Mouse (Mus musculus): ENCODE measurements around the gene Il22ra1. TPM values are rescaled to one million over a fixed set of nuclear protein-coding genes. Genes with fewer than 3 reads are reported as not detected.

Il22ra1 gene
- polyA plus RNA-seq, 1 experiment from 2014 or later: not detected

DNA sequence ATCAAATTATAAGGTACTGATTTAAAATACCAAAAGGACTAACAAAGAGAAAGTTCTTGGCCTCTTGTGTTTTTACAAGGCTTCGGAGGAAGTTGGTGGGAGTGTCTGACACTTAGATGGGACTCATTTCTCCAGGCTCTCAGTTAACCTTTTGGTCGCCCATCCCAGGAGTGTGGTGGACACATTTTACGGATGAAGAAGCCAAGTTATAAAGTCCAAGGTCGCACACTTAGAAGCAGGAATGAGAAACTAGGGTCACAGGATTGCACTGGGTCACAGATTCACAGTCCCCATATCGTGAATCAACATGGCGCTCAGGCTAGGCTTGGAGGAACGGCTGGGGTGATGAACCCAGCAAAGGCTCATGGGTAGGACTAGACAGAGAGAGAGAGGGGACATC, 33.6 kb downstream of the Il22ra1 start:
- H3K27ac ChIP-seq: no peak overlapping the region
- H3K27me3 ChIP-seq: peaks cover 13% of the 10 kb centered on the region; the same call in 1 of the 2 replicates
- H3K9ac ChIP-seq: no peak overlapping the region
- no peak overlapping the region for H3K4me3 ChIP-seq
- peaks cover 10% of the 10 kb centered on the region for H3K4me1 ChIP-seq
- no peak overlapping the region for H3K4me2 ChIP-seq (replicated peaks)
- no peak for ATAC-seq (ENCODE audit: low FRiP score)
- no peaks in the 10 kb centered on the region for H3K36me3 ChIP-seq
- no peaks in the 10 kb centered on the region for H3K9me3 ChIP-seq (replicated peaks)
- WGBS: 82% methylated on average over 7 of the region's 7 CpGs

DNA sequence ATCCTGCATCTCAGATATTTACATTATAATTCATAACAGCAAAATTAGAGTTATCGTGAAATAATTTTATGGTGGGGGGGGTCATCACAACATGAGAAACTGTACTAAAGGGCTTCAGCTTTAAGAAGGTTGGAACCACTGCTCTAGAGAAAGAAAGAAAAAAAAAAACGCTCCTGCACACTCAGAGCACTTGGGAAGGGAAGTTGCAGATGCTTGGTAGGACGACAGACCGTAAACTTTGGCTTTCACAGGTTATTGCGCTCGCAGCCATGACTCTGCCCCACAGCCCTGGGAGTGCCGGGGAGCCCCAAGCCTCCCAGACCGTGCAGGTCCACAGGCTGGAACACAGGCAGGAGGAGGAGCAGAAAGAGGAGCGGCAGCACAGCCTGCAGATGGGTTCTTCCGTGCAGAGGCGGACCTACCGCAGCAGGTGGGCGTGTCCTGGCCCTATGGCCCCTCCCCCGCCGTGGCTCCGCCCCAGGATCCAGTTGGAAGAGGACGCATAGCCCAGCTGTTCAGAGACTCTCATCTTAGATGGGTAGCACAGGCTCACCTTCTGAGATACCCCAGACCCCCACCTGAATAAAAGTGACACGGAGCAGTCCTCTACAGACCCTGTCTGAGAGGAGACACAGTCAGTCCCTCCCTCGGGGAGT, 34.4 kb downstream of the Il22ra1 start:
- H3K4me1 ChIP-seq: peaks cover 10% of the 10 kb centered on the region
- H3K9me3 ChIP-seq (replicated peaks): no peaks in the 10 kb centered on the region
- H3K4me2 ChIP-seq (replicated peaks): peak overlapping the region; percentile 46
- H3K9ac ChIP-seq: peak overlapping the region; percentile 14; the same call in 1 of the 2 replicates
- H3K27me3 ChIP-seq: peaks cover 13% of the 10 kb centered on the region; the same call in 1 of the 2 replicates
- ATAC-seq (ENCODE audit: low FRiP score): peak; percentile 29; the same call in 1 of the 2 replicates
- WGBS: 10% methylated on average over 19 of the region's 19 CpGs
- peak overlapping the region; percentile 24 for H3K4me3 ChIP-seq
- no peak overlapping the region for H3K27ac ChIP-seq
- H3K36me3 ChIP-seq: no peaks in the 10 kb centered on the region

DNA sequence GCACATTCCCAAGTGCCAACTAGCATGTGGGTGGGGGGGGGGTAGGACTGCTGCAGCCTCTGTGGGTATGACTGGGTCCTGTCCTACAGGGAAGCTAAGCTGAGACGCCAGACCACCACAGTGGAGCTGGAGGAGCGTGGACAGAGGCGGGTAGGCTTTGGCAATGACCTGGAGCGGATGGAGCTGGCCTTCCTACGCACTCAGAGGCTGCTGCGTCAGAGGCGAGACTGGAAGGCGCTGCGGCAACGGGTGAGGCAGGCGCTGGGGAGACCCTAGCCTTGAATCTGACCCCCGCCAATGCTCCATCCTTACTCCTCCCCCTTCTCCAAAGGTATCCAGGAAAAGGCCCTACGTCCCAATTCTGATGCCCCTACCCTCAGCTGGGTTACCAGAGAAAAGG, 36.7 kb downstream of the Il22ra1 start:
- Histone ChIP-seq H3K9me3 (replicated peaks) (no peaks in the 10 kb centered on the region), H3K4me3 (no peak overlapping the region), H3K36me3 (no peaks in the 10 kb centered on the region), H3K27ac (no peak overlapping the region), H3K27me3 (peaks cover 6% of the 10 kb centered on the region; the same call in 1 of the 2 replicates), H3K4me1 (peaks cover 8% of the 10 kb centered on the region), H3K9ac (no peak overlapping the region), H3K4me2 (replicated peaks) (no peak overlapping the region)
- 88% methylated on average over 12 of the region's 13 CpGs for WGBS
- no peak for ATAC-seq (ENCODE audit: low FRiP score)

DNA sequence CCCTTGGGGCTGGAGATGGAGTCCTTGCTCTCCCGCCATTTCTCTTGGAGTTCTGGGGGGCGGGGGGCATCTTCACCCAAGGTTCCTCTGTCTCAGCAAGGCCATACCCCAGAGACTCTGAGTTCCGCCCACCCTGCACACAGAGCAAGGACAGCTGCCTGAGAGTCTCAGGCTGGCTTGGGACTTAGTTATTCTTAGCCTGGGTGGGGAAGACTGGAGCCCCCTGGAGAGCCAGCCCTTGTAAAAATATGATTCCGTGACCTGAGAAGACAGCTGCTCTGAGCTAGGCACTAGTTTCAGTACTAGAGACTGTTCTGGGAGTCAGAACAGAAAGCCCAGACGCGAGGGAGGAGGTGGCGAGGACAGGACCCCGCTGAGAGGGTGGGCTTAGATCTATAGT, 37.7 kb downstream of the Il22ra1 start:
- H3K4me1 ChIP-seq: peaks cover 8% of the 10 kb centered on the region
- H3K4me3 ChIP-seq: no peak overlapping the region
- H3K4me2 ChIP-seq (replicated peaks): no peak overlapping the region
- peaks cover 6% of the 10 kb centered on the region; the same call in 1 of the 2 replicates for H3K27me3 ChIP-seq
- ATAC-seq (ENCODE audit: low FRiP score): no peak
- H3K27ac ChIP-seq: no peak overlapping the region
- no peaks in the 10 kb centered on the region for H3K9me3 ChIP-seq (replicated peaks)
- H3K9ac ChIP-seq: no peak overlapping the region
- 70% methylated on average over 8 of the region's 8 CpGs for WGBS
- H3K36me3 ChIP-seq: no peaks in the 10 kb centered on the region

DNA sequence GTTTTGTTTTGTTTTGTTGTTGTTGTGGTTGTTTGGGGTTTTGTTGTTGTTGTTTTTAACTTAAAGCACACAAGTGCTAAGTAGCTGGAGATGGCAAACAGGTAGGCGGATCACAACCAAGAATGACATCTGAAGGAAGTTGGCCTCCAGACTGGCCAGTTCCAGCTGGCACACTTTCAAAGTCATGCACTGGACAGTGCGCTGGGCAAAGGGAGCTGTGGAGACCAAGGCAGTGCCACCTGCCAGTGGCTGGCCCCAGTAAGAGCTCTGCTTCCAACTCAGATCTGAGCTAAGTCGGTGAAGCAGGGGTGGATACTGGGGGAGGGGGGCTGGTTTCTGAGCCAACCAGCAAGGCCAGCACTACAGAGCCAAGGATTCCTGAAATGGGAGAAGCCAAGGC, 39.0 kb downstream of the Il22ra1 start:
- H3K27me3 ChIP-seq: peaks cover 3% of the 10 kb centered on the region; the same call in 1 of the 2 replicates
- 89% methylated on average over 3 of the region's 3 CpGs for WGBS
- H3K36me3 ChIP-seq: no peaks in the 10 kb centered on the region
- H3K9ac ChIP-seq: no peak overlapping the region
- H3K4me3 ChIP-seq: no peak overlapping the region
- ATAC-seq (ENCODE audit: low FRiP score): no peak
- no peak overlapping the region for H3K27ac ChIP-seq
- peaks cover 5% of the 10 kb centered on the region for H3K4me1 ChIP-seq
- no peaks in the 10 kb centered on the region for H3K9me3 ChIP-seq (replicated peaks)
- no peak overlapping the region for H3K4me2 ChIP-seq (replicated peaks)

DNA sequence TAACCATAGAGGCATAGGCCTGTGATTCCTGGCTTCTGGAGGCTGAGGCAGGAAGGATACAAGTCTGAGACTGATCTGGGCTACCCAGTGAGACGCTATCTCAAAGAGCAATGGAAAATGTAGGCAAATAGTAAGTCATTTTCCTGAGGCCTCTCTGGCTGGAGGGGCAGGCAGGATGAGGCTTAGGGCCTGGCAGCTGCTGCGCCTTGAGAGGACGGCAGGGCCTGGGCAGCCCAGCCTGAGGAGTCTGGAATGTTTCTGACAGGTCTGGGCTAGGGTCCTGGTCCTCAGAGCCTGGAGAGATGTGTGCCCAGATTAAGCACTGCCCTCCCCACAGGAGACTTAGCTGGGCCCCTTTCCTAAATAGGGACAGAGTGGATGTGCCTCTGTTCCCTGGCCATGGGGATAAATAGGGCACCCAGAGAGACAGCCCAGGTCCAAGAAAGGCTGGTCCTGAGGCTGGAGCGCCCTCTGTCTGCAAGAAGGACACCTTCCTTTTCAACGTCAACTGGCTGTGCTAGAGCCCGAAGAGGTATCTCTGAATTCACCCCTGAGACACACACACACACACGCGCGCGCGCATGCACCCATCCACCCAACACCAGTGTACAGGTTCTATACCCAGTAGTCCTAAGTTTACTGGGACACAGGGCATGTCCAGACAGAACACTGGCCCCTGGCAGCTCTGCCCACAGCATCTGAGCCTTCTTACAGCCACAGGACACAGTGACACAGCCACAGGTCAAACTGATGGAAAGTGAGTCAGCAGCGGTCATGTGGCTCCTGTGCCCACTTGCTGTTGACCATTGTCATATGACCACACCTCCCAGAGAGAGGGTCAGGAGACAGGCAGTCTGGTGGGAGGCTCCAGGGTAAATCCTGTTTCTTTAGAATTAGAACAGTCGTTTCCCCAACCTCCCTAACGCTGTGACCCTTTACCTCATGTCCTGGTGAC, 40.9 kb downstream of the Il22ra1 start:
- H3K4me2 ChIP-seq (replicated peaks): no peak overlapping the region
- H3K27ac ChIP-seq: no peak overlapping the region
- no peak for ATAC-seq (ENCODE audit: low FRiP score)
- H3K36me3 ChIP-seq: no peaks in the 10 kb centered on the region
- H3K4me3 ChIP-seq: no peak overlapping the region
- H3K27me3 ChIP-seq: no peaks in the 10 kb centered on the region
- H3K9me3 ChIP-seq (replicated peaks): no peaks in the 10 kb centered on the region
- 60% methylated on average over 14 of the region's 14 CpGs for WGBS
- H3K4me1 ChIP-seq: no peaks in the 10 kb centered on the region
- H3K9ac ChIP-seq: no peak overlapping the region

DNA sequence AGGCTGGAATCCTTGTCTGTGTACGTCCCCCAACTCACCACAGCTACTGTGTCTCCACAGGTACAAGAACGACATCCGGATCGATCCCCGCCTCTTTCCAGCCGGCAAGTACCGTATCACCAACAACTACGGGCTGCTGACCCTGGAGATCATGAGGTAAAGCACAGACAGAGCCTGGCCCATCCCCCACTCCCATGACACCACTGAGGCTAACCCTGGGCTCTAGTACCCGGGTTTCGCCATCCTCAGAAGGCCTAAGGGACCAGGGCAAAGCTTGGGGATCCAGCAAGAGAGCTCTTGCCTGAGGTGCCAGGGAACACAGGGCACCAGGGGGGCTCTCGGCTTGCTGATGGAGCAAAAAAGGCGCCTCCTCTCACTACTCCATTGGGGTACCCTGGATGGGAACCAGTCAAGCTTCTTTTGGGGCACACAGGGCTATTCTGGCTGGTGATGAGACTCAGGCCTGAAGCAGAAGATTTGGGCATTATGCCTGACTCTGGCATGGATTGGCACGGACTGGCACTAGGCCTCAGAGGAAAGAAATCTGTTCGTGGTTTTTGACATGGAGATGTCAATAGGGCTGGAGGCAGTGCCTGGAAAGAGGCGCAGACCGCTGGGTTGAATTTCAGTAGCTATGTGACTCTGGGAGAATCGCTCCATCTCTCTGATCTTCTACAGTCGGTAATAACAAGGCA, 42.8 kb downstream of the Il22ra1 start:
- H3K9ac ChIP-seq: no peak overlapping the region
- H3K27me3 ChIP-seq: no peaks in the 10 kb centered on the region
- no peak for ATAC-seq (ENCODE audit: low FRiP score)
- H3K4me2 ChIP-seq (replicated peaks): no peak overlapping the region
- H3K4me3 ChIP-seq: no peak overlapping the region
- no peaks in the 10 kb centered on the region for H3K9me3 ChIP-seq (replicated peaks)
- 88% methylated on average over 18 of the region's 18 CpGs for WGBS
- no peaks in the 10 kb centered on the region for H3K36me3 ChIP-seq
- H3K4me1 ChIP-seq: peaks cover 2% of the 10 kb centered on the region; the same call in 1 of the 2 replicates
- H3K27ac ChIP-seq: no peak overlapping the region

DNA sequence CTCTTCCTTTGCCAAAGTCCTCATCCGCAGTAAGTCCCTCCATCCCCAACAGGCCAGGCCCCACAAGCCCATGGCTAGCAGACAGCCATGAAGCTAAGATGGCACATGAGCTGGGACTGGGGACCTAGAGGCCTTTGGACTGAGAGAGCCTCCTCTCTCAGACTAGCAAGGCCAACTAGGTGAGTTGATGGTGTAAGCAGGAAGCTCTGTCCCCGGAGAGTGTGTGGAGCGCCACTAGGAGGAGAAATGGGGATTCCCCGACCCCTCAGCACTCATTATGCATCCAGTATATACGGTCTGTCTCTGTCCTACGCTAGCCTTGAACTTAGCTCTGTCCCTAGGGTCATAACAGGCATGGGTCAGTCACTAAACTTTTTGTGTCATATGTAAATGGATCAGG, 43.6 kb downstream of the Il22ra1 start:
- Histone ChIP-seq H3K4me1 (peaks cover 2% of the 10 kb centered on the region; the same call in 1 of the 2 replicates), H3K4me3 (no peak overlapping the region), H3K27me3 (no peaks in the 10 kb centered on the region), H3K9me3 (replicated peaks) (no peaks in the 10 kb centered on the region), H3K9ac (no peak overlapping the region), H3K27ac (no peak overlapping the region), H3K4me2 (replicated peaks) (no peak overlapping the region), H3K36me3 (no peaks in the 10 kb centered on the region)
- ATAC-seq (ENCODE audit: low FRiP score): no peak
- 81% methylated on average over 6 of the region's 6 CpGs for WGBS

DNA sequence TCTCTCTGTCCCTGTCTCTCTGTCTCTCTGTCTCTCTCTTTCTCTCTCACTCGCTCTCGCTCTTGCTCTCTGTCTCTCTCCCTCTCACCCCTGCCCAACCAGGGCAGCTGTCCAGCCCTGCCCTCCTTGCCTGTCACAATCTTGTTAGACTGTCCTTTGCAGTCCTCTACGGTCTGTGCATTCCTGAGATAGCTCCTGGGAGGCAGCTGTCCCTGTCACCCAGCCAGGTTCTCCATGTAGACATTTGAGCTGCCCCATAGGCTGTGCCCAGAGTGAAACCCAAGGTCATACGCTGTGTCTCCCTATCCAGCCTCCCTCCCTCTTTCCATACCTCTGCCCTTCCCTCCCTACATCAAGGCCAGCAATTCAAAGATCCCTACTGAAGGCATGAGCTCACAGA, 44.7 kb downstream of the Il22ra1 start:
- Histone ChIP-seq H3K4me3 (no peak overlapping the region), H3K27me3 (no peaks in the 10 kb centered on the region), H3K9me3 (replicated peaks) (no peaks in the 10 kb centered on the region), H3K4me2 (replicated peaks) (no peak overlapping the region), H3K9ac (no peak overlapping the region), H3K27ac (no peak overlapping the region), H3K4me1 (peaks cover 2% of the 10 kb centered on the region; the same call in 1 of the 2 replicates), H3K36me3 (no peaks in the 10 kb centered on the region)
- 78% methylated on average over 4 of the region's 4 CpGs for WGBS
- ATAC-seq (ENCODE audit: low FRiP score): no peak

DNA sequence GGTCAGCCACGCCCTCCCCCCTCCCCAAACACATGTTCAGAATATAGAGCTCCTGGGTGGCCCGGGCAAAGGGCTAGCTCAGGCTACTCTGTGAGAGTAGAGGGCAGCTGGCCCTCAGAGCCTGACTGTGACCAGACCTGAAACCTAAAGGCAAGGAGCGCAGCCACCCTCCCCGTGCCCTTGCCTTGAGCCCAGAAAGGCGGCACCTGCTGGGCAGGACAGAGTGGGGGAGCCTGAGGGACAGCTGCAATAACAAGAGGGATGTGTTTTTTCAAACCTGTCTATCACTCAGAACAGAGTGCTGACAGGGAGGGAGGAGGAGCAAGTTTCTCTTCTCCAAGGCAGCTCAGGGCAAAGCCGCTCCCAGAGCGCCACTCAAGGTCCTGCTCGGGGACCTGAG, 46.5 kb downstream of the Il22ra1 start:
- WGBS: 56% methylated on average over 8 of the region's 8 CpGs
- Histone ChIP-seq H3K36me3 (no peaks in the 10 kb centered on the region), H3K4me1 (peaks cover 2% of the 10 kb centered on the region; the same call in 1 of the 2 replicates), H3K27me3 (no peaks in the 10 kb centered on the region), H3K4me3 (no peak overlapping the region), H3K9me3 (replicated peaks) (no peaks in the 10 kb centered on the region), H3K9ac (no peak overlapping the region), H3K27ac (no peak overlapping the region), H3K4me2 (replicated peaks) (no peak overlapping the region)
- ATAC-seq (ENCODE audit: low FRiP score): no peak

DNA sequence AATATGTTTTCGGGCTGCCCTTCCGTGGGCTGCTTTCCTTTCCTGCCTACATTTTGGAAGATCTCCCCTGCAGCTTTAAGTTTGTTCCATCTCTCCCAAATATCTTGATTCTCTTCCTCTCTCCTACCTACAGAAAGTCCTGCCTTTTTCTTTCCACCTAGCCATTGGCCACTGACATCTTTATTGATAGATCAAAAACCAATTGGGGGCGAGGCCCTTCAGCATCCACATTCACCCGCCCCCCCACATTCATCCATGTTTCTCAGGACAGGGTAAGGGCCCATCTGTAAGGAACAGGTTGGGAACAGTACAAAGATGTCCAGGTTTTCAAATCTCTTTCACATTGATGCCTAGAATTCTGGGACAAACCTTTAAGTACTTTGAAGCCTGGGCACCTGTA, 48.9 kb downstream of the Il22ra1 start:
- Histone ChIP-seq H3K27me3 (no peaks in the 10 kb centered on the region), H3K4me1 (peaks cover 2% of the 10 kb centered on the region; the same call in 1 of the 2 replicates), H3K4me2 (replicated peaks) (no peak overlapping the region), H3K27ac (no peak overlapping the region), H3K9me3 (replicated peaks) (no peaks in the 10 kb centered on the region), H3K9ac (no peak overlapping the region), H3K4me3 (no peak overlapping the region), H3K36me3 (no peaks in the 10 kb centered on the region)
- WGBS: 91% methylated on average over 4 of the region's 4 CpGs
- no peak for ATAC-seq (ENCODE audit: low FRiP score)

DNA sequence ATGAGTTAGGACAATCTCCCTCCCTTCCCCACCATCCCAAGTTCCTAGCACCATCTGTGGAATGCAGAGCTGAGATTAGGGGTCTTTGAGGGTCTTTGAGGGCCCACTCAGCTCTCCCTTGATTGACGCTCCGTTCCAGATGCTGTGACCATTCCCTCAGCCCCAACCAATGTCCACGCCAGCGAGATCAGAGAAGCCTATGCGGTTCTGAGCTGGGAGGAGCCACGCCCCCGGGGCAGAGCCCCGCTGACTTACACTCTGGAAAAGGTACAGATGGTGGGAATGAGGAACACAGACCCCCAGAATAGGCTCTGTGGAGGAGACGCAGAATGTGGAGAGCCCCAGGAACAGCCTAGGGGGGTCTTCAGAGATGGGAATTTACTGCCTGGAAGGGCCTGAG, 51.7 kb downstream of the Il22ra1 start:
- ATAC-seq (ENCODE audit: low FRiP score): no peak
- no peaks in the 10 kb centered on the region for H3K27me3 ChIP-seq
- 73% methylated on average over 9 of the region's 9 CpGs for WGBS
- no peaks in the 10 kb centered on the region for H3K9me3 ChIP-seq (replicated peaks)
- H3K36me3 ChIP-seq: no peaks in the 10 kb centered on the region
- no peak overlapping the region for H3K27ac ChIP-seq
- peaks cover 2% of the 10 kb centered on the region; the same call in 1 of the 2 replicates for H3K4me1 ChIP-seq
- H3K4me2 ChIP-seq (replicated peaks): no peak overlapping the region
- no peak overlapping the region for H3K4me3 ChIP-seq
- H3K9ac ChIP-seq: no peak overlapping the region

Measured in hindbrain, embryonic 12.5 days (tissue).